Comparison of ENCODE assay signal across 8 mouse cellular contexts in the genomic region with DNA sequence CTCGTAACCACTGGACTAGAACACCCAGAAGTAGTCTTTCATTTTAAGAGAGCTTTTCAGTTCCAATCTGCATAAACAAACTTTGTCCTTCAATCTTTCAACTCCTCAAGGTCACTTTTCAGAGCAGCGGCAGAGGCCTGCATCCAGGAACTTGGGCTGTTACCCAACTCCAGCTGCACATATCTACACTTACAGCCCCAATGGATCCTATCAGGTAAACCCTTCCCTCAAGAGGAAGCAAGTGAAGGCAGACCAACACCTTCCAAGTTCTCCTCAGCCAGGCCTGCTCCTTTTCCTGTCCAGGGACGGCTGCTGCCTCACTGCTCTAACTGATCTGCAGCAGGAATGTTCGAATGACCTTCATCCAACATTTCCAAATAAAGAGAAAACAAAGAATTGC. TPM values are rescaled to one million over a fixed set of nuclear protein-coding genes. Genes with fewer than 3 reads are reported as not detected.
DNase-seq lines count a peak whose midpoint lies in the region; ATAC-seq and TF ChIP-seq lines count a peak whose summit lies in the region.

No protein-coding gene starts in this region.

- no peaks in the 10 kb centered on the region for H3K9me3 ChIP-seq in forebrain, embryonic 10.5 days
- no peaks in the 10 kb centered on the region for H3K9me3 ChIP-seq in intestine, embryonic 15.5 days
- no peaks in the 10 kb centered on the region for H3K9me3 ChIP-seq in liver, postnatal 0 days (ENCODE audit: low read length)
- no peaks in the 10 kb centered on the region for H3K9me3 ChIP-seq in stomach, embryonic 16.5 days (replicated peaks; ENCODE audit: control insufficient read depth, low read length)

- no peak for DNase-seq in spleen, adult 2 months (ENCODE audit: low read depth in 1 of 2, low spot score in 2 of 2)
- DNase-seq in spleen, postnatal 10 days (ENCODE audit: low spot score in 2 of 2) = no peak
- DNase-seq in forebrain, embryonic 10.5 days (ENCODE audit: extremely low spot score, low spot score) = no peak
- peak; percentile 14 for DNase-seq in liver, postnatal 0 days
- no peak for DNase-seq in cerebellum, postnatal 4 days (ENCODE audit: low spot score in 2 of 2)
- no peak for DNase-seq in layer of hippocampus, adult 9-11 months

- H3K27ac ChIP-seq in spleen, adult 2 months (ENCODE audit: insufficient read depth, low read length) = peak overlapping the region; percentile 7; the same call in 1 of the 2 replicates
- peak overlapping the region; percentile 91 for H3K27ac ChIP-seq in forebrain, embryonic 10.5 days
- H3K27ac ChIP-seq in intestine, embryonic 15.5 days = peak overlapping the region; percentile 73
- H3K27ac ChIP-seq in liver, postnatal 0 days (ENCODE audit: low read depth) = peak overlapping the region; percentile 68
- peak overlapping the region; percentile 82 for H3K27ac ChIP-seq in stomach, embryonic 16.5 days (ENCODE audit: low read length)

- H3K4me2 ChIP-seq in intestine, embryonic 15.5 days (replicated peaks) = peak overlapping the region; percentile 69
- H3K4me2 ChIP-seq in liver, postnatal 0 days (ENCODE audit: low read depth, low read length) = peak overlapping the region; percentile 80
- peak overlapping the region; percentile 62 for H3K4me2 ChIP-seq in stomach, embryonic 16.5 days (ENCODE audit: low read depth, low read length)

- ATAC-seq in intestine, embryonic 15.5 days = peak; percentile 39
- ATAC-seq in liver, postnatal 0 days = no peak
- ATAC-seq in stomach, embryonic 16.5 days (ENCODE audit: insufficient read depth, low FRiP score) = no peak

- H3K36me3 ChIP-seq in spleen, adult 2 months (ENCODE audit: control insufficient read depth, insufficient read depth, low read length) = no peaks in the 10 kb centered on the region
- H3K36me3 ChIP-seq in forebrain, embryonic 10.5 days (replicated peaks) = no peaks in the 10 kb centered on the region
- no peaks in the 10 kb centered on the region for H3K36me3 ChIP-seq in intestine, embryonic 15.5 days
- no peaks in the 10 kb centered on the region for H3K36me3 ChIP-seq in liver, postnatal 0 days (replicated peaks; ENCODE audit: insufficient read depth, low read length)
- H3K36me3 ChIP-seq in stomach, embryonic 16.5 days (ENCODE audit: control insufficient read depth, insufficient read depth, low read length) = no peaks in the 10 kb centered on the region

- TF ChIP-seq CTCF in spleen, adult 2 months (IDR thresholded peaks at IDR 0.05; ENCODE audit: extremely low read depth, insufficient read depth, insufficient read length, insufficient replicate concordance) = no peak
- TF ChIP-seq CTCF in liver, postnatal 0 days (IDR thresholded peaks at IDR 0.05; ENCODE audit: low read depth) = no peak

- TF ChIP-seq POLR2A in spleen, adult 2 months (IDR thresholded peaks at IDR 0.05; ENCODE audit: low read depth, low read length) = no peak

- peaks cover 13% of the 10 kb centered on the region for H3K4me1 ChIP-seq in spleen, adult 2 months (ENCODE audit: control insufficient read depth, insufficient read depth, insufficient read length)
- peaks cover 46% of the 10 kb centered on the region for H3K4me1 ChIP-seq in forebrain, embryonic 10.5 days
- H3K4me1 ChIP-seq in intestine, embryonic 15.5 days (replicated peaks) = peaks cover 18% of the 10 kb centered on the region
- peaks cover 13% of the 10 kb centered on the region for H3K4me1 ChIP-seq in liver, postnatal 0 days (ENCODE audit: insufficient read depth)
- H3K4me1 ChIP-seq in stomach, embryonic 16.5 days (ENCODE audit: control insufficient read depth, insufficient read depth, low read length) = peaks cover 37% of the 10 kb centered on the region

- no peak for TF ChIP-seq EP300 in liver, postnatal 0 days (IDR thresholded peaks at IDR 0.05; ENCODE audit: low read depth)

- peak overlapping the region; percentile 38; the same call in 1 of the 2 replicates for H3K9ac ChIP-seq in intestine, embryonic 15.5 days
- peak overlapping the region; percentile 69 for H3K9ac ChIP-seq in liver, postnatal 0 days (replicated peaks)
- H3K9ac ChIP-seq in stomach, embryonic 16.5 days (ENCODE audit: low read length) = peak overlapping the region; percentile 66

- WGBS in spleen, adult 2 months = 64% methylated on average over 4 of the region's 4 CpGs
- 58% methylated on average over 4 of the region's 4 CpGs for WGBS in forebrain, embryonic 10.5 days
- 16% methylated on average over 4 of the region's 4 CpGs for WGBS in intestine, embryonic 15.5 days
- WGBS in liver, postnatal 0 days (ENCODE audit: insufficient replicate concordance) = 34% methylated on average over 4 of the region's 4 CpGs
- WGBS in stomach, embryonic 16.5 days = 12% methylated on average over 4 of the region's 4 CpGs

- no peaks in the 10 kb centered on the region for H3K27me3 ChIP-seq in spleen, adult 2 months (ENCODE audit: control insufficient read depth, insufficient read depth, low read length)
- no peaks in the 10 kb centered on the region for H3K27me3 ChIP-seq in forebrain, embryonic 10.5 days (ENCODE audit: poor library complexity, severe bottlenecking)
- no peaks in the 10 kb centered on the region for H3K27me3 ChIP-seq in intestine, embryonic 15.5 days (replicated peaks)
- H3K27me3 ChIP-seq in liver, postnatal 0 days (ENCODE audit: insufficient read depth, low read length) = no peaks in the 10 kb centered on the region
- H3K27me3 ChIP-seq in stomach, embryonic 16.5 days (ENCODE audit: control insufficient read depth, insufficient read depth, low read length) = no peaks in the 10 kb centered on the region

- no peak overlapping the region for H3K4me3 ChIP-seq in spleen, adult 2 months (ENCODE audit: extremely low read depth, insufficient read depth, insufficient read length)
- H3K4me3 ChIP-seq in forebrain, embryonic 10.5 days = peak overlapping the region; percentile 60
- H3K4me3 ChIP-seq in intestine, embryonic 15.5 days (replicated peaks) = peak overlapping the region; percentile 48
- peak overlapping the region; percentile 60; the same call in 1 of the 2 replicates for H3K4me3 ChIP-seq in liver, postnatal 0 days (ENCODE audit: low read depth, low read length)
- peak overlapping the region; percentile 68 for H3K4me3 ChIP-seq in stomach, embryonic 16.5 days (replicated peaks; ENCODE audit: low read length)

RNA-seq across cellular contexts. Expression of a gene that starts 17.2 kb away (rescaled TPM):
- polyA plus RNA-seq in spleen, adult 2 months (2012; rRNA removed) = 105 and 161 TPM in 2 replicates
- polyA plus RNA-seq in forebrain, embryonic 10.5 days (2016; fragmentation: Nextera tagmentation; extraction: Ambion mirVana) = 128 and 131 TPM in 2 replicates
- 77.8 and 86.2 TPM in 2 replicates for polyA plus RNA-seq in intestine, embryonic 15.5 days (2015; fragmentation: Nextera tagmentation; extraction: Ambion mirVana)
- polyA plus RNA-seq in liver, postnatal 0 days (2015; fragmentation: Nextera tagmentation; extraction: Ambion mirVana) = 30.4 and 32.0 TPM in 2 replicates
- polyA plus RNA-seq in stomach, embryonic 16.5 days (2015; fragmentation: Nextera tagmentation; extraction: Ambion mirVana) = 79.8 and 81.7 TPM in 2 replicates

RNA-seq across cellular contexts. Expression of a gene that starts 40.4 kb away (rescaled TPM):
- polyA plus RNA-seq in spleen, adult 2 months (2012; rRNA removed) = 6.2 and 8.7 TPM in 2 replicates
- polyA plus RNA-seq in forebrain, embryonic 10.5 days (2016; fragmentation: Nextera tagmentation; extraction: Ambion mirVana) = 3.1 and 3.8 TPM in 2 replicates
- 1.3 and 1.4 TPM in 2 replicates for polyA plus RNA-seq in intestine, embryonic 15.5 days (2015; fragmentation: Nextera tagmentation; extraction: Ambion mirVana)
- 0.26 and 0.31 TPM in 2 replicates for polyA plus RNA-seq in liver, postnatal 0 days (2015; fragmentation: Nextera tagmentation; extraction: Ambion mirVana)
- polyA plus RNA-seq in stomach, embryonic 16.5 days (2015; fragmentation: Nextera tagmentation; extraction: Ambion mirVana) = 1.2 and 1.3 TPM in 2 replicates

Comparison
In these comparisons a context has a peak if more than half of its experiments do, and no peak if none do; other contexts are left out.
1. H3K27ac ChIP-seq: peak in every context shown above with its lines; median percentile 91 in forebrain, embryonic 10.5 days; 82 in stomach, embryonic 16.5 days; 73 in intestine, embryonic 15.5 days; 68 in liver, postnatal 0 days; 7 in spleen, adult 2 months.